Mouse (Mus musculus): ENCODE measurements around the gene Olfr800. TPM values are rescaled to one million over a fixed set of nuclear protein-coding genes. Genes with fewer than 3 reads are reported as not detected.

The Olfr800 gene
- not detected in 2 replicates for polyA plus RNA-seq (2015; fragmentation: Nextera tagmentation; extraction: Ambion mirVana)

GRCm38 (mm10) chr10:129657394-129657793, at the start of gene Olfr800:
Gene Olfr800, plus strand, starts transcription at chr10:129657694.
- H3K4me3 ChIP-seq = no peak within 1 kb of the TSS

GRCm38 (mm10) chr10:129612470-129612869, 45.0 kb upstream of the Olfr800 start, which contains the start of gene Olfr796:
Gene Olfr796, minus strand, starts transcription at chr10:129612570.
- Histone ChIP-seq H3K36me3 (no peaks in the 10 kb centered on the region), H3K4me2 (no peak within 1 kb of the TSS), H3K4me3 (no peak within 1 kb of the TSS), H3K27ac (no peak within 1 kb of the TSS), H3K9ac (no peak within 1 kb of the TSS), H3K9me3 (no peaks in the 10 kb centered on the region), H3K27me3 (no peaks in the 10 kb centered on the region), H3K4me1 (replicated peaks) (no peaks in the 10 kb centered on the region)
- ATAC-seq (ENCODE audit: low FRiP score) = no peak
- WGBS = 98% methylated on average over 1 of the region's 1 CpGs

More at GRCm38 (mm10) chr10:129657394-129657793, at the start of gene Olfr800:
- no peaks in the 10 kb centered on the region for H3K36me3 ChIP-seq
- no peak within 1 kb of the TSS for H3K27ac ChIP-seq
- no peak within 1 kb of the TSS for H3K9ac ChIP-seq
- H3K4me1 ChIP-seq (replicated peaks) = no peaks in the 10 kb centered on the region
- no peak for ATAC-seq (ENCODE audit: low FRiP score)
- H3K27me3 ChIP-seq = no peaks in the 10 kb centered on the region
- H3K4me2 ChIP-seq = no peak within 1 kb of the TSS
- no peaks in the 10 kb centered on the region for H3K9me3 ChIP-seq

GRCm38 (mm10) chr10:129621724-129622123, 35.8 kb upstream of the Olfr800 start:
- Histone ChIP-seq H3K36me3 (no peaks in the 10 kb centered on the region), H3K9me3 (no peaks in the 10 kb centered on the region), H3K4me3 (no peak overlapping the region), H3K4me2 (no peak overlapping the region), H3K27me3 (no peaks in the 10 kb centered on the region), H3K4me1 (replicated peaks) (no peaks in the 10 kb centered on the region), H3K27ac (no peak overlapping the region), H3K9ac (no peak overlapping the region)
- ATAC-seq (ENCODE audit: low FRiP score) = no peak
- 14% methylated on average over 1 of the region's 1 CpGs for WGBS

- H3K27me3 ChIP-seq = no peaks in the 10 kb centered on the region
- H3K27ac ChIP-seq = no peak overlapping the region
- no peak overlapping the region for H3K4me3 ChIP-seq
- H3K36me3 ChIP-seq = no peaks in the 10 kb centered on the region
- H3K9me3 ChIP-seq = no peaks in the 10 kb centered on the region
- no peak overlapping the region for H3K4me2 ChIP-seq
- no peak overlapping the region for H3K9ac ChIP-seq
- ATAC-seq (ENCODE audit: low FRiP score) = no peak
- no peaks in the 10 kb centered on the region for H3K4me1 ChIP-seq (replicated peaks)
Measured at GRCm38 (mm10) chr10:129623251-129623650, 34.2 kb upstream of the Olfr800 start.

- H3K9me3 ChIP-seq = no peaks in the 10 kb centered on the region
- H3K27ac ChIP-seq = no peak within 1 kb of the TSS
- ATAC-seq (ENCODE audit: low FRiP score) = no peak
- no peaks in the 10 kb centered on the region for H3K27me3 ChIP-seq
- 89% methylated on average over 1 of the region's 1 CpGs for WGBS
- no peaks in the 10 kb centered on the region for H3K4me1 ChIP-seq (replicated peaks)
- no peak within 1 kb of the TSS for H3K4me3 ChIP-seq
- no peak within 1 kb of the TSS for H3K4me2 ChIP-seq
- no peak within 1 kb of the TSS for H3K9ac ChIP-seq
- H3K36me3 ChIP-seq = no peaks in the 10 kb centered on the region
Measured at GRCm38 (mm10) chr10:129627834-129628233, 29.7 kb upstream of the Olfr800 start, which contains the start of gene Olfr798. Gene Olfr798, minus strand, starts transcription at chr10:129627934.

- H3K4me1 ChIP-seq (replicated peaks) = no peaks in the 10 kb centered on the region
- WGBS = 43% methylated on average over 1 of the region's 1 CpGs
- H3K36me3 ChIP-seq = no peaks in the 10 kb centered on the region
- no peak within 1 kb of the TSS for H3K4me2 ChIP-seq
- no peak within 1 kb of the TSS for H3K27ac ChIP-seq
- no peak within 1 kb of the TSS for H3K4me3 ChIP-seq
- H3K9me3 ChIP-seq = no peaks in the 10 kb centered on the region
- no peaks in the 10 kb centered on the region for H3K27me3 ChIP-seq
- no peak for ATAC-seq (ENCODE audit: low FRiP score)
- H3K9ac ChIP-seq = no peak within 1 kb of the TSS
Measured at GRCm38 (mm10) chr10:129637184-129637583, 20.3 kb upstream of the Olfr800 start, which contains the start of gene Olfr799. Gene Olfr799, plus strand, starts transcription at chr10:129637484.

GRCm38 (mm10) chr10:129651763-129652162, 5.7 kb upstream of the Olfr800 start:
- H3K27ac ChIP-seq = no peak overlapping the region
- 89% methylated on average over 1 of the region's 1 CpGs for WGBS
- no peak for ATAC-seq (ENCODE audit: low FRiP score)

GRCm38 (mm10) chr10:129673765-129674164, 16.3 kb downstream of the Olfr800 start, which contains the start of gene Olfr801:
Gene Olfr801, minus strand, starts transcription at chr10:129673865.
- Histone ChIP-seq H3K4me1 (replicated peaks) (no peaks in the 10 kb centered on the region), H3K4me3 (no peak within 1 kb of the TSS), H3K4me2 (no peak within 1 kb of the TSS), H3K27ac (no peak within 1 kb of the TSS), H3K36me3 (no peaks in the 10 kb centered on the region), H3K9ac (no peak within 1 kb of the TSS), H3K9me3 (no peaks in the 10 kb centered on the region), H3K27me3 (no peaks in the 10 kb centered on the region)
- WGBS = 82% methylated on average over 1 of the region's 1 CpGs
- no peak for ATAC-seq (ENCODE audit: low FRiP score)

More at GRCm38 (mm10) chr10:129651763-129652162, 5.7 kb upstream of the Olfr800 start:
- H3K27me3 ChIP-seq = no peaks in the 10 kb centered on the region
- no peak overlapping the region for H3K4me2 ChIP-seq
- no peak overlapping the region for H3K4me3 ChIP-seq
- no peaks in the 10 kb centered on the region for H3K36me3 ChIP-seq
- no peaks in the 10 kb centered on the region for H3K9me3 ChIP-seq
- no peak overlapping the region for H3K9ac ChIP-seq
- H3K4me1 ChIP-seq (replicated peaks) = no peaks in the 10 kb centered on the region

GRCm38 (mm10) chr10:129688069-129688468, 30.6 kb downstream of the Olfr800 start, which contains the start of gene Olfr802:
Gene Olfr802, minus strand, starts transcription at chr10:129688169.
- no peaks in the 10 kb centered on the region for H3K36me3 ChIP-seq
- 75% methylated on average over 1 of the region's 1 CpGs for WGBS
- no peaks in the 10 kb centered on the region for H3K9me3 ChIP-seq
- H3K9ac ChIP-seq = no peak within 1 kb of the TSS
- no peaks in the 10 kb centered on the region for H3K4me1 ChIP-seq (replicated peaks)
- H3K4me2 ChIP-seq = no peak within 1 kb of the TSS
- no peak for ATAC-seq (ENCODE audit: low FRiP score)
- no peak within 1 kb of the TSS for H3K4me3 ChIP-seq
- H3K27ac ChIP-seq = no peak within 1 kb of the TSS
- no peaks in the 10 kb centered on the region for H3K27me3 ChIP-seq

GRCm38 (mm10) chr10:129694186-129694585, 36.7 kb downstream of the Olfr800 start, which contains the start of gene Olfr803:
Gene Olfr803, minus strand, starts transcription at chr10:129694286.
- no peaks in the 10 kb centered on the region for H3K9me3 ChIP-seq
- no peak within 1 kb of the TSS for H3K9ac ChIP-seq
- no peaks in the 10 kb centered on the region for H3K27me3 ChIP-seq
- H3K36me3 ChIP-seq = no peaks in the 10 kb centered on the region
- no peaks in the 10 kb centered on the region for H3K4me1 ChIP-seq (replicated peaks)
- H3K4me2 ChIP-seq = no peak within 1 kb of the TSS
- H3K27ac ChIP-seq = no peak within 1 kb of the TSS
- H3K4me3 ChIP-seq = no peak within 1 kb of the TSS
- no peak for ATAC-seq (ENCODE audit: low FRiP score)
- 90% methylated on average over 2 of the region's 2 CpGs for WGBS

- no peaks in the 10 kb centered on the region for H3K36me3 ChIP-seq
- no peak within 1 kb of the TSS for H3K4me2 ChIP-seq
- no peak within 1 kb of the TSS for H3K27ac ChIP-seq
- no peaks in the 10 kb centered on the region for H3K9me3 ChIP-seq
- H3K4me3 ChIP-seq = no peak within 1 kb of the TSS
- no peaks in the 10 kb centered on the region for H3K4me1 ChIP-seq (replicated peaks)
- H3K9ac ChIP-seq = no peak within 1 kb of the TSS
- no peak for ATAC-seq (ENCODE audit: low FRiP score)
- H3K27me3 ChIP-seq = no peaks in the 10 kb centered on the region
Measured at GRCm38 (mm10) chr10:129702910-129703309, 45.4 kb downstream of the Olfr800 start, which contains the start of gene Olfr804. Gene Olfr804, plus strand, starts transcription at chr10:129703210.
